Mouse (Mus musculus): ENCODE measurements at regions not wholly inside any gene's neighbourhood (a gene's known extent, or its start where the extent isn't known, plus 50 kb on each side); places are given as distances from the start of the nearest gene placed in this dataset.
A peak's percentile ranks its signal among the peaks of the same experiment; 100 is the strongest.

GRCm38 (mm10) chr14:9492228-9492627, 826.2 kb upstream of the 4930452B06Rik start:
- H3K27ac ChIP-seq, result no peak overlapping the region
- no peaks in the 10 kb centered on the region for H3K27me3 ChIP-seq
- peaks cover 4% of the 10 kb centered on the region; the same call in 1 of the 2 replicates for H3K4me1 ChIP-seq
- no peak for ATAC-seq (ENCODE audit: borderline replicate concordance, extremely low read depth, low FRiP score, low TSS enrichment)
- no peak overlapping the region for H3K4me2 ChIP-seq
- no peak overlapping the region for H3K4me3 ChIP-seq
- WGBS, result 67% methylated on average over 2 of the region's 2 CpGs
- H3K9ac ChIP-seq, result no peak overlapping the region
- H3K9me3 ChIP-seq, result no peaks in the 10 kb centered on the region
- H3K36me3 ChIP-seq, result no peaks in the 10 kb centered on the region

GRCm38 (mm10) chr14:9488585-9488984, 822.5 kb upstream of the 4930452B06Rik start:
- H3K27ac ChIP-seq, result no peak overlapping the region
- H3K36me3 ChIP-seq, result no peaks in the 10 kb centered on the region
- whole genome bisulfite sequencing, result 36% methylated on average over 1 of the region's 1 CpGs
- H3K27me3 ChIP-seq, result no peaks in the 10 kb centered on the region
- no peaks in the 10 kb centered on the region for H3K9me3 ChIP-seq
- H3K9ac ChIP-seq, result no peak overlapping the region
- no peak for ATAC-seq (ENCODE audit: borderline replicate concordance, extremely low read depth, low FRiP score, low TSS enrichment)
- no peak overlapping the region for H3K4me2 ChIP-seq
- H3K4me1 ChIP-seq, result peaks cover 4% of the 10 kb centered on the region; the same call in 1 of the 2 replicates
- H3K4me3 ChIP-seq, result no peak overlapping the region

- Histone ChIP-seq H3K9me3 (no peaks in the 10 kb centered on the region), H3K27me3 (no peaks in the 10 kb centered on the region), H3K4me2 (no peak overlapping the region), H3K36me3 (no peaks in the 10 kb centered on the region), H3K4me3 (no peak overlapping the region), H3K4me1 (0 out of 2 replicates have a peak, but pooled peaks cover 3% of the 10 kb centered on the region), H3K27ac (no peak overlapping the region), H3K9ac (no peak overlapping the region)
- ATAC-seq (ENCODE audit: borderline replicate concordance, extremely low read depth, low FRiP score, low TSS enrichment), result no peak
These were observed 812.9 kb upstream of the 4930452B06Rik start for GRCm38 (mm10) chr14:9478981-9479380.

- Histone ChIP-seq H3K4me1 (no peaks in the 10 kb centered on the region), H3K27me3 (no peaks in the 10 kb centered on the region), H3K4me3 (no peak overlapping the region), H3K27ac (no peak overlapping the region), H3K4me2 (no peak overlapping the region), H3K9ac (no peak overlapping the region), H3K36me3 (no peaks in the 10 kb centered on the region), H3K9me3 (no peaks in the 10 kb centered on the region)
- no peak for ATAC-seq (ENCODE audit: borderline replicate concordance, extremely low read depth, low FRiP score, low TSS enrichment)
- 75% methylated on average over 7 of the region's 7 CpGs for WGBS
These were observed 809.1 kb upstream of the 4930452B06Rik start for GRCm38 (mm10) chr14:9475169-9475568.

- no peak overlapping the region for H3K4me3 ChIP-seq
- no peaks in the 10 kb centered on the region for H3K27me3 ChIP-seq
- peaks cover 15% of the 10 kb centered on the region for H3K4me1 ChIP-seq
- no peaks in the 10 kb centered on the region for H3K9me3 ChIP-seq
- no peak overlapping the region for H3K27ac ChIP-seq
- no peaks in the 10 kb centered on the region for H3K36me3 ChIP-seq
- no peak for ATAC-seq (ENCODE audit: borderline replicate concordance, extremely low read depth, low FRiP score, low TSS enrichment)
- no peak overlapping the region for H3K4me2 ChIP-seq
- H3K9ac ChIP-seq, result no peak overlapping the region
These were observed 803.6 kb upstream of the 4930452B06Rik start for GRCm38 (mm10) chr14:9469686-9470085.

GRCm38 (mm10) chr14:9468654-9469053, 802.6 kb upstream of the 4930452B06Rik start:
- Histone ChIP-seq H3K27ac (no peak overlapping the region), H3K4me1 (peaks cover 15% of the 10 kb centered on the region), H3K4me3 (no peak overlapping the region), H3K27me3 (no peaks in the 10 kb centered on the region), H3K9ac (no peak overlapping the region), H3K36me3 (no peaks in the 10 kb centered on the region), H3K9me3 (no peaks in the 10 kb centered on the region), H3K4me2 (no peak overlapping the region)
- no peak for ATAC-seq (ENCODE audit: borderline replicate concordance, extremely low read depth, low FRiP score, low TSS enrichment)
- WGBS, result 73% methylated on average over 3 of the region's 3 CpGs

GRCm38 (mm10) chr14:9467690-9468458, 801.8 kb upstream of the 4930452B06Rik start:
- peak; percentile 46; the same call in 1 of the 2 replicates for ATAC-seq (ENCODE audit: borderline replicate concordance, extremely low read depth, low FRiP score, low TSS enrichment)
- no peaks in the 10 kb centered on the region for H3K36me3 ChIP-seq

GRCm38 (mm10) chr14:9460006-9460405, 794.0 kb upstream of the 4930452B06Rik start:
- Histone ChIP-seq H3K4me2 (no peak overlapping the region), H3K27ac (no peak overlapping the region), H3K27me3 (no peaks in the 10 kb centered on the region), H3K9ac (no peak overlapping the region), H3K9me3 (no peaks in the 10 kb centered on the region), H3K36me3 (no peaks in the 10 kb centered on the region), H3K4me1 (0 out of 2 replicates have a peak, but pooled peaks cover 4% of the 10 kb centered on the region), H3K4me3 (no peak overlapping the region)
- WGBS, result 76% methylated on average over 3 of the region's 3 CpGs
- ATAC-seq (ENCODE audit: borderline replicate concordance, extremely low read depth, low FRiP score, low TSS enrichment), result no peak

More at GRCm38 (mm10) chr14:9467690-9468458, 801.8 kb upstream of the 4930452B06Rik start:
- WGBS, result 25% methylated on average over 7 of the region's 7 CpGs
- Histone ChIP-seq H3K27ac (no peak overlapping the region), H3K9me3 (no peaks in the 10 kb centered on the region), H3K9ac (no peak overlapping the region), H3K4me1 (peaks cover 15% of the 10 kb centered on the region), H3K4me2 (no peak overlapping the region), H3K4me3 (no peak overlapping the region), H3K27me3 (no peaks in the 10 kb centered on the region)

GRCm38 (mm10) chr14:9458856-9459255, 792.8 kb upstream of the 4930452B06Rik start:
- 41% methylated on average over 2 of the region's 2 CpGs for WGBS
- ATAC-seq (ENCODE audit: borderline replicate concordance, extremely low read depth, low FRiP score, low TSS enrichment), result no peak

GRCm38 (mm10) chr14:9457801-9458495, 791.9 kb upstream of the 4930452B06Rik start:
- no peak overlapping the region for H3K4me2 ChIP-seq
- H3K4me3 ChIP-seq, result no peak overlapping the region
- ATAC-seq (ENCODE audit: borderline replicate concordance, extremely low read depth, low FRiP score, low TSS enrichment), result no peak
- H3K9me3 ChIP-seq, result no peaks in the 10 kb centered on the region
- 0 out of 2 replicates have a peak, but pooled peaks cover 4% of the 10 kb centered on the region for H3K4me1 ChIP-seq
- H3K36me3 ChIP-seq, result no peaks in the 10 kb centered on the region
- H3K27ac ChIP-seq, result no peak overlapping the region
- H3K9ac ChIP-seq, result no peak overlapping the region
- no peaks in the 10 kb centered on the region for H3K27me3 ChIP-seq

More at GRCm38 (mm10) chr14:9458856-9459255, 792.8 kb upstream of the 4930452B06Rik start:
- Histone ChIP-seq H3K36me3 (no peaks in the 10 kb centered on the region), H3K27ac (no peak overlapping the region), H3K4me2 (no peak overlapping the region), H3K27me3 (no peaks in the 10 kb centered on the region), H3K9ac (no peak overlapping the region), H3K9me3 (no peaks in the 10 kb centered on the region), H3K4me3 (no peak overlapping the region), H3K4me1 (0 out of 2 replicates have a peak, but pooled peaks cover 4% of the 10 kb centered on the region)

GRCm38 (mm10) chr14:9455986-9456385, 789.9 kb upstream of the 4930452B06Rik start:
- Histone ChIP-seq H3K9me3 (no peaks in the 10 kb centered on the region), H3K4me1 (0 out of 2 replicates have a peak, but pooled peaks cover 4% of the 10 kb centered on the region), H3K27ac (no peak overlapping the region), H3K36me3 (no peaks in the 10 kb centered on the region), H3K4me3 (no peak overlapping the region), H3K27me3 (no peaks in the 10 kb centered on the region), H3K9ac (no peak overlapping the region), H3K4me2 (no peak overlapping the region)
- ATAC-seq (ENCODE audit: borderline replicate concordance, extremely low read depth, low FRiP score, low TSS enrichment), result no peak
- WGBS, result 83% methylated on average over 5 of the region's 5 CpGs

- Histone ChIP-seq H3K9ac (no peak overlapping the region), H3K27me3 (no peaks in the 10 kb centered on the region), H3K4me2 (no peak overlapping the region), H3K4me1 (no peaks in the 10 kb centered on the region; the same call in 1 of the 2 replicates), H3K9me3 (no peaks in the 10 kb centered on the region), H3K27ac (no peak overlapping the region), H3K36me3 (no peaks in the 10 kb centered on the region), H3K4me3 (no peak overlapping the region)
- 22% methylated on average over 3 of the region's 3 CpGs for WGBS
- ATAC-seq (ENCODE audit: borderline replicate concordance, extremely low read depth, low FRiP score, low TSS enrichment), result peak; percentile 72; the same call in 1 of the 2 replicates
These were observed 783.9 kb upstream of the 4930452B06Rik start for GRCm38 (mm10) chr14:9449942-9450341.

Data from lung, embryonic 15.5 days (tissue).